Mouse (Mus musculus) ZHBTc4 (cell line): ENCODE results near the gene Arpc4.
"Not testable (repeated sequence)": the region's sequence is repeated elsewhere in the genome, so short reads cannot be mapped to it uniquely, and the experiment has no call there.

ENCODE experiments used
- DNase-seq: peaks from one replicate; pipeline ENCODE4 v3.0.0-alpha.2; 2011; ENCODE audit warnings: low read depth, low spot score

Gene Arpc4

DNA sequence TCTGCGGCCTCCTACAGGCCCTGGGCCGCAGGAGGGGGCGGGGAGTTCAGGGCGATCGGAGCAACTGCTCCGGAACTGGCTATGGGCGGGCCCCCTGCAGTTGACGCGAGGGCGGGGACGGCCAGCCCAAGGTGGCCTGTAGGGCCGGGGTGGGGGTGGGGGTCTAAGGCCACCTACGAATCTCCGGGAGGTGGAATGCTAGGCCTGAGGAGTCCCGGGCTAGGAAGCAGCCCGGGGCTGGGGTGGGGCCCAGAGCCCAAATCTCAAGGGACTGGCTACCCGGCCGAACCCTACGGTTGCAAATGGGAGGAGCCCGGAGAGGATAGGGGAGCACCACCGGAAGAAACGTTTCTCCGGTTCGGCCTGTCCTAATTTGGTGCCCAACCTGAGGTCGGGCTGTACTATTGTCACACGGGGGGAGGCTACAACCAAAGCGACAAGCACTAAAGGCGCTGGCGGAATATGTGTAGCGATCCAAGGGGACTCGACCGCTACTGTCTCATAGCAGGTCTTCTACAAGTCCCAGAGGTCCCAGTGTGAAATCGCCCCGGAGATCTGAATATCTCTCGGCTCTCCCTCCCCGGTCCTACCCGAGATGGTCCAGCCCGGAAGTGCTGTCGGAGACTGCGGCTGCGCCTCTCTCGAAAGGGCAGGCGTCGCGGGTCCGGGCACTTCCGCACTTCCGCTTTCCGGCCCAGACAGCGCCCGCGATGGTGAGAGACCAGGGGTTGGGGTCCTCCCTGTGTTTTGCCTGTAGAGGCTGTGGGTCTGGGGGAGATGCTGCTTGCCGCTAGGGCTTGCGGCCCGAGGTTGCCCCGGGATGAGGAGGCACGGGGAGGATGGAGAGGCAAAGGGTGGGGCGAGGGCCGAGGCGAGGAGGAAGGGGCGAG is at the start of gene Arpc4, which contains the start of gene Tada3:
Gene Arpc4, plus strand, starts transcription at position 620 of the 890 bp plus-strand sequence.
Gene Tada3, minus strand, starts transcription at position 388 of the 890 bp plus-strand sequence.
- DNase-seq, result peak; percentile 98

DNA sequence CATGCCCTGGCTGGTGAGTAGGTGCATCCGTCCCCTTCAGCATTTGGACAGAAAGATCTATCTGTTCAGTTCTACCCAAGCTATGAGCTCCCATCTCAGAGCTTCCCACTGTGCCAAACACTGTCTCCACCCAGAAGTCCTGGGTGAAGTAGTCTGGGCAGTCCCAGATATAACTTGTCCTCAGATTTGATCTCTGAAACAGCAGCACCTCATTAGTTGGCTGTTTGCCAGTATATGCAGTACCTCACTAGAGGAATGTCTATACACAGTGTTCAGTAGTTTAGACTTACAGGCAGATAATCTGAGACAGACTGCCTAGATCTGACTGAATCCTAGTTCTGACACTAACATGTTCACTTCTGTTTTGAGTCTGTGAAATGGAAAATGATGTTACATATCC is 48.5 kb upstream of the Arpc4 start:
- no peak for DNase-seq

DNA sequence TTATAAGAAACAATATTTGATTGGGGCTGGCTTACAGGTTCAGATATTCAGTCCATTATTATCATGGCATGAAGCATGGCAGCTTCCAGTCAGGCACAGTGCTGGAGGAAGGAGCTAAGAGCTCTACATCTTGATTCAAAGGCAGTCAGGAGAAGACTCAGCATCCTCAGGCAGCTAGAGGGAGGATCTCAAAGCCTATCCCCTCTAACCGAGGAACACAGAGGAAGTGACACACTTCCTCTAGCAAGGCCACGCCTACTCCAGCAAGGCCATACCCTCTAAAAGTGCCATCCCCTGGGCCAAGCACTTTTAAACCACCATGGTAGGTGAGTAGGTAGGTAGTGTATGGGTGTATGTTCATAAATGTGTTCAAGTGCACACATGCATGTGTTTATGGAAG is 47.4 kb upstream of the Arpc4 start:
- DNase-seq, result peak; percentile 25

DNA sequence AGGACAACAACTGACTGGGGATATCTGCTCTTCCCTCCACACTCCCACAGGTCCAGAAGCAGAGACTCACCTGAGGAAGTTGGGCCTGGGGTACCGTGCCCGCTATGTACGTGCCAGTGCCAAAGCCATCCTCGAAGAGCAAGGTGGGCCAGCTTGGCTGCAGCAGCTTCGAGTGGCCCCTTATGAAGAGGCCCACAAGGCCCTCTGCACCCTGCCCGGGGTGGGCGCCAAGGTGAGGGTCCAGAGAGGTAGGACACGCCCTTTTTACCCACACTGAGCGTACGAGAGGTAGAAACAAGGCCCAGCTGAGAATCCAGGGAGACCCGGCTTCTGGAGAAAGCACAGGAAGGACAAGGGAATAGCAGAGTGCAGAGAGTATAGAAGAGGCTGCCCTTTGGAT is 46.2 kb upstream of the Arpc4 start:
- DNase-seq, result no peak

DNA sequence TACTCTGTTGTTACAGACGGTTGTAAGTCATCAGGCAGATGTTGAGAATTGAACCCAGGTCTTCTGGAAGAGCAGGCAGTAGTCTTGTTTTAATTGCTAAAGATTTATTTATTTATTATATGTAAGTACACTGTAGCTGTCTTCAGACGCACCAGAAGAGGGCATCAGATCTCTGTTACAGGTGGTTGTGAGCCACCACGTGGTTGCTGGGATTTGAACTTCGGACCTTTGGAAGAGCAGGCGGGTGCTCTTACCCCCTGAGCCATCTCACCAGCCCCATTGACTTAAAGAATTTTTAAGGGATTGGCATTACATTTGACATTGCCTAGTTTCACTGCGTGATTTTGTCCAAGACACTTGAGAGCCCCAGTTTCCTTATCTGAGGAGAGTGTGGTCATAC is 45.2 kb upstream of the Arpc4 start:
- DNase-seq, result not testable (repeated sequence)

DNA sequence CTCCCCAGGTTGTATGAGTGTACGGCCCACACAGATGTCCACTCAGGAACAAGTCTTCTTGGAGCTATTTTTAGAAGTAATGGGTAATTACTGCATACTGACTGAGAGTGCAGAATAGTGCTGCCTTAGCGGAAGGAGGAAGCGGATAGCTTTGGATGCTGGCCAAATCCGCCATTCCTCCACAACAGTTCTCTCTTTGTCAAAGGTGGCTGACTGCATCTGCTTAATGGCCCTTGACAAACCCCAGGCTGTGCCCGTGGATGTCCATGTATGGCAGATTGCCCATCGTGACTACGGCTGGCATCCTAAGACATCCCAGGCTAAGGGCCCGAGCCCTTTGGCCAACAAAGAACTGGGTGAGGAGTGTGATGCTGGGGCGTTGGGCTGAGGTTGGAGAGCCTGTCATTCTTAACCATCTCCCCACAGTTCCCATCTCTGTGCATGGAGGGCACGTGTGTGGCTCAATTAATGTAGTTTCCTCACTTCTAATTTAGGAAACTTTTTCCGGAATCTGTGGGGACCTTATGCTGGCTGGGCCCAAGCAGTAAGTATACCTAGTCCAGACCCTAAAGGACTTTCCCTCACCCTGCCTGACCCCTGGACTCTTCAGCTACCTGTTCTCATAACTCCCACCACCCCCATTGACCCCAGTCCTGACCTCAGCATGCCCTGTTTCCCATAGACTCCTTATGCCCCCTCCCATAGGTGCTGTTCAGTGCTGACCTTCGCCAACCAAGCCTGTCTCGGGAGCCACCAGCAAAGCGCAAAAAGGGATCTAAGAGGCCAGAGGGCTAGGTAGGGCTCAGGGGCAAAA is 44.6 kb upstream of the Arpc4 start:
- no peak for DNase-seq

DNA sequence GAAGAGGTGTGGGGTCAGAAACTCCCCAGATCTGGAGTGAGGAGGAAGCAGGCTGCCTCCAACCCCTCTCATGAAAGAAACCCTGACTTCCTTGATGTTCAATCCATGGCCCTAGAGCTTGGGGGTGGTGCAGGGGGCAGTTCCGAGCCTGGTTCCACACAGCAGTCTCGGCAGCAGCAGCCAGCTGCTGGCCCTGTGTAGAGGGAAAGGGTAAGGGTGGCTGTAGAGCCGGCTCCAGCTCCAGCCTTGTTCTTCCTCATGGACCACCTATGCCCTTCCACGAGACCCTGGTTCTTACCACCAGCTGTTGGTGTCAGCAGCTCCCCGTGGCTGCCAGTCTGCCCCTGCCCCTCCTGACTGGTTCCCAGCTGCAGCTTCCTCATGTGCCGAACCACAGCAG is 43.7 kb upstream of the Arpc4 start:
- DNase-seq, result no peak

DNA sequence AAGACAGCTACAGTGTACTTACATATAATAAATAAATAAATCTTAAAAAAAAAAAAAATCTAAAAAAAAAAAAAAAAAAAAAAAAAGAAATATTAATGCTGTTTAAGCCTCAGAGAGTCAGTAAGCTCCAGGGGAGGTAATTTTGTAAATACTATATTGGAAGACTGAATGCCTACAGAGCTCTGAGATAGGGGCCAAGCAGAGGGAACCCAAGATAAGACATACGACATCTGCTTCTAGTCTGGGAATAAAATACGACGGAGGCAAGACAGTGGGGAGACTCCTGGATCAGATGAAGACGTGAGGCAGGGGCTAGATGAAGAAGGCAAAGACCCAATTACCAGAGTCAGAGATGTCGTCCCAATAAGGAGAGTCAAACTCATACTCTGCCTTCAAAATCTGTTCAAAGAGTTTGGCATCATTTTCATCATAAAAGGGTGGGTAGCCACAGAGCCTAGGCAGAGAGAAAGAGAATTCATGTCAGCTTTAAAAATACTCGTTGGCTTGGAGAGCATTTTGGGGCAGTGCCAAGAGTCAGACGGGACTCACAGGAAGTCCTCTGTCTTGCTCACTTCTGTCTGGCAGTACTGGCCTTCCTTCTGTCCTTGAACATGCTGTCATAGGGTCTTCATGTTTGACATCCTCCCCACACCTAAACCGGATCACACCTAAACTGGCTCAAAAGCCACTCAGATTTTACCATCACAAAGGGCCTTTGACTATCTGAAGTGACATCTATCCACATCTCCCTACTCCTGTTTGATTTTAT is 40.9 kb upstream of the Arpc4 start:
- DNase-seq, result no peak

DNA sequence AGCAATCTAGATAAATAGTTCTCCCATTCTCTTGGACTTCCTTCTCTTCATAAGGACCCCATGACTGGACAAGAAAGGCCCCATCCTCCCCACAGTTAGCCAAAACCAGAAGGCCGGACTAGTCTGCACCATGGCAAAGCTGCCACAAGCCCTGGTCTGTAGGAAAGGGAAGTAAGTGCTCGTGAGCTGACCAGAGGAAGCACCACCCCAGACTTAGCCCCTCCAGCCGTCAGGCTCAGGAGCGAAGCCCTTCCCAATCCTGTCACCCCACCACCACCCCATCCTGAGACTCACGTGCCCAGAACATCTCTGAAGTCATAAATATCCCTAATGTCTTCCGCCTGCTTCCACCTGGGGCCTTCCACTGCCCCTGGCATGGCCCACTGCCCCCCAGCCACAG is 36.3 kb upstream of the Arpc4 start:
- no peak for DNase-seq

DNA sequence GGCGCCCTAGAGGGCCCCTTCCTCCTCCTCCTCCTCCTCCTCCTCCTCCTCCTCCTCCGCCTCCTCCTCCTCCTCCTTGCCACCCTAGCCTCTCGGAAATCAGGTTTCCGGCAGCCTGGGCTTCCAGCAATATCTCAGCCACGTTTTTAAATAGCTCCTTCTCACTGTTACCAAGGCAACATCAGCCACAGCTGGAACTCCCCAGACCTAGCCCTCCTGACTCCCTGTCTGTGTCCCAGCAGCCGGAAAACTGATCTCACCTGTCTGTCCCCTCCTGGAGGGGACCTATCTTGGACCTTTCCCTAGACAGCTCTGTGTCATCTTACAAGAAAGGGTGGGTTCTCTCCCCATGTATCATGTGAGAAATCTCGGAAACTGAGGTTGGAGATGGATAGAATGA is 35.6 kb upstream of the Arpc4 start:
- no peak for DNase-seq

DNA sequence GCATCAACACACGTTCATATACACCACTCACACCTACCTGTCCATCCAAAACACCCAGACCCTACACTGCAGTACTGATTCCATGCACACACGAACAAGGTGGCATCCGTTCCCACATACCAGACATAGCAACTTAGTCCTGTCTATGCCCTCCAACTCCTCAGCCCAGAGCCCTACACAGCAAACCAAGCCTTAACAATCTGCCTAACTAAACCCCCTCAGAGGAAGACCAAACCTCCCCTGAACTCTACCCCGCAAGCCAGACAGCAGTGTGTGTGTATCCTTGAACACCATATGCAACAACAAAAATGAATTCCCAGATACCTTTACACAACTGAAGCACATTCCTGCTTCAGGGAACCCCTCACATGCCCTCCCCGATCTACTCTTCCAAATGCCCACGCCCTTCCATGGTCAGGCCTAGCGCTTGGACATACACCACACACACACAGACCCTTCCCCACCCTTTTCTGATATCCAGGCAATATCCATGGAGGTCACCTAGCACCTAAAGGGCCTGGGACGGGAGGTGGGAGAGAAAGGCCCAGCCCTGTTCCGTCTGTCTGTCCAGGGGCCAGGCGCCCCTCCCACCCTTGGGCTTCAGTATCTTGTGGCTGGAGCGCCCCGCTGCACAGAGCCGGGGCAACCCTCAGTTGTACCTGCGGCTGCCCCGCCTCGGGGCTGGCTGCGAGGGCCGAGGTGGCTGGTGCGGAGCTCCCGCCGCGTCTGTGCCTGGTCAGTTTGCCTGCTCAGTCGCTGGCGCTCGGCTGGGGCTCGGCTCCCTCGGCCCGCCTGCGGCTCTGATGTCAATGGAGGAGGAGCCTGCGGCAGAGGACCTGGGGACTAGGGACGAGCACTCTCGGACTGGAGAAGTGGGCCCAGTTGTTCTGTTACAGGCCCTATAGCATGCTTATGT is 34.5 kb upstream of the Arpc4 start, which contains the start of gene Camk1:
Gene Camk1, minus strand, starts transcription at position 808 of the 916 bp plus-strand sequence.
- DNase-seq, result peak; percentile 73

DNA sequence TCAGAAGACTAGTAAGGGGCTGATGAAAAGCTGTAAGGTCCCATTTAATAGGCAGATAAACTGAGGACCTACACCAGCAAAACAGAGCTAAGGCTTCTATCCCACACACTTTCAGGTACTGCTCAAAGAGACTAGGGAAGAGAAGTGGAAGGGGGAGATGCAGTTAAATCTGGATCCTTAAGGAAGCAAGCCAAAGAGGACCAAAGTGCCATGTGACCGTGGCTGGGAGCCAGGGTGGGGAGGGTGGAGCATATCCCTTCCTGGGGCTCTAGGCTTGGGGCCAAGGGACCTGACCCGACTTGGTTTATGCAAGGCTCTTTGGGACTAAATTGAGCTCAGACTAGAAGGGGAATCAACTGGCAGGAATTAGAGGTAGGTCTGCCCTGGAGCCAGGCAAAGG is 33.6 kb upstream of the Arpc4 start:
- no peak for DNase-seq

DNA sequence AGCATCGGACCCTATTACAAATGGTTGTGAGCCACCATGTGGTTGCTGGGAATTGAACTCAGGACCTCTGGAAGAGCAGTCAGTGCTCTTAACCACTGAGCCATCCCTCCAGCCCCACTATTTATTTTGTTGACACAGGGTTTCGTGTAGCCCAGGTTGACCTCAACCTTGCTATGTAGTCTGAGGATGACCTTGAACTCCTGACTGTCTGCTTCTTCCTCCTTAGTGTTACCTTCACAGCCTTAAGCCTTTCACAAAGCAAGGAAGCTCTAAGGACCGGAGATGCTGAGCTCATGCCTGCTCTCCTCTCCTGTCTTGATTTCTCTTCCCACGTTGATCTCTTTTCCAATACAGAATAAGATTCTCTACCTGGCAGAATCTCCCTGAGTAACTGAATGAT is 31.0 kb upstream of the Arpc4 start:
- no peak for DNase-seq

DNA sequence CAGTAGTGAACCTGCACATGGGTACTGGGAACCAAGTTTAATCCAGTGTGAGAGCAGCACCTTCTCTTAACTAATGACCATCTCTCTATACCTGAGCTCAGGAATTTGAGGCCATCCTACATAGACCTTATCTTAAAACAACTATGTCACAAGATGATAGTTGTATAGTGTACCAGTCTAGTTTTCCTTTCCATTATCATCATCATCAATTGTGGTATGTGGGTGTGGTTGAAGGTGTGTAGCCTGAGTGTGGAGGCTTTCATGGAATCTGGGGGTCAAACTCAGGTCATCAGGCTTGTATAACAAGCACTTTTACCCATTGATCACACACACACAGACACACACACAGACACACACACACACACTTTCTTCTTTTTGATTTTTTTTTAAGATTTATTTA is 27.4 kb upstream of the Arpc4 start:
- DNase-seq, result peak; percentile 61

DNA sequence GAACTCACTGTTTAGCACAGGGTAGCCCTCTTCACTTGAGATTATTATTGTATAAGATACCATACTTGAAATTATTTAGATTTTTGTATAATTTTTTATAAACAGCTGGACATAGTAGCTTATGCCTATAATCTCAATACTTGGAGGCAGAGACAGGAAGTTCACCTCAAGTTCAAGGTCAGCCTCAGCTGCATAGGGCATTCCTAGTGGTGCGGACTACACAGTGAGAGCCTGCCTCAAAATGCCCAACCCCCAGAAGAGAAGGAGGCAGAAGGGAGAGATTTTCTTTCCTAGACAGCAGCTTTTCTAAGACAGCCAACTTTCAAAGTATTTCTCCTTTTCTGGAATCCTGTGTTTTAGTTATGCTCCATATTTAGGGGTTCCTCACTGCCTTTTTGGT is 26.8 kb upstream of the Arpc4 start:
- DNase-seq, result peak; percentile 35

DNA sequence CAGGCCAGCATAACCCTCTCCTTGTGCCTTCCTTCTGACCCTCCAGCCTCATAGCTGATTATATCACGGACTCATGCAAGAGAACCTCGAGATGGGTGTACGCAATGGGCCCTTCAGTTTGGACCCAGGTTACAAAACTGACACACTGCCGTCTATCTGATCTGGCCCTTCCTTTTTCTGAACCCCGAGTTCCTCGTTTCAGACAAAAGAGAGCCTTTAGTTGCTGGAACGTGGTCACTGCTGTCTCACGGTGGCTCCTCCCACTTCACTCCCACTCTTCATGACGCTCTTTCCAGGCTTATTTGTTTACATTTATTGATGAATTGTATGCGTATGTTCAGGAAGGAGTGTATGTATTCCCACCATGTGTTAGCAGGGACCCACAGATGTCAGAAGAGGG is 26.3 kb upstream of the Arpc4 start:
- no peak for DNase-seq

DNA sequence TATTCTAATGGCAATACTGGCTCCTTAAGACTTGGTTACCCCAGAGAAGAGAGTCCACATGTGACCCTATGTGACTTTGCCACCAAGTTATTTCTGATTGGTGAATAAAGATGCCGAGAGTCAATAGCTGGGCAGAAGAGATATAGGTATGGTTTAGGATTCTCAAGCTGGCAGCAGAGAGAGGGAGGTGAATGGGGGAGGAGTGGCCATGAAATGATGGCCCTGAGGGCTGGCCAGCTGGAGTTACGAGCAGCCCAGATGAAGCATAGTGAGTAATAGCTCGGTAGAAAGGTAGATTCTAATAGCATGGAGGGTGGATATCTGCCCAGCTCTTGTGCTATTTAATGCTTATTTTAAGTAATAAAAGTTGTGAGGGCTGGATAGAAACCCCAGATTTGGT is 25.1 kb upstream of the Arpc4 start:
- DNase-seq, result no peak

DNA sequence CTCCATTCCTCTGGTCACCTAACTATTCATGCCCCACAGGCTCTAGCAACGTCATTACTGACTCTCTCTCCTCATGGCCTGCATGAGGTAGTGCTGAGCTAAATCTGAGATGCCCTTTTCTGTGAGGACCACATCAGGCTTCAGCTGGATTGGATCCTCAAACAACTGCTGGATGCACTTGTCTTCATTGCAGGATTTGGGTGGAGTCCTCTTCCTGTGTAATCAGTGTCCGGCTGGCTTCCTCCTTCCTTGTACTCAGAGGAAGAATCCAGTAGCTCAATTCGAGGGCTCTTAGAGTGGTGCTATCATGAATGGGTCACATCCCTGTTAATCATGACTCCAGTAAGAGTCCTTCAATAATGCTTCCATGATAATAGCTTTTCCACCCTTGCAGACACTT is 24.2 kb upstream of the Arpc4 start:
- DNase-seq, result no peak

DNA sequence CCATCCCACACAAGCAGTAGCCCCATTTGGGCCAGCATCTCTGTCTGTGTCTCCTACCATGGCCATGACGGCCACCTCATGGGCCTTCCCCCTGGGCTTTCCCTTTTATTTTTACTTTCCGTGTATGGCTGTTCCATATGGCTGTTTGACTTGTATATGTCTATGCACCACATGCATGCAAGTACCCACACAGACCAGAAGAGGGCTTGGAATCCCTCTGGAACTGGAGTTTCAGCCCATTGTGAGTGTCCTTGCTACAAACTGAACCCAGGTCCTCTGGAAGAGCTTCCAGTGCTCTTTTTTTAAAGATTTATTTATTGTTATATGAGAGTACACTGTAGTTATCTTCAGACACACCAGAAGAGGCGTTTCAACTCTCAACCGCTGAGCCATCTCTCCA is 16.4 kb upstream of the Arpc4 start:
- peak; percentile 72 for DNase-seq

DNA sequence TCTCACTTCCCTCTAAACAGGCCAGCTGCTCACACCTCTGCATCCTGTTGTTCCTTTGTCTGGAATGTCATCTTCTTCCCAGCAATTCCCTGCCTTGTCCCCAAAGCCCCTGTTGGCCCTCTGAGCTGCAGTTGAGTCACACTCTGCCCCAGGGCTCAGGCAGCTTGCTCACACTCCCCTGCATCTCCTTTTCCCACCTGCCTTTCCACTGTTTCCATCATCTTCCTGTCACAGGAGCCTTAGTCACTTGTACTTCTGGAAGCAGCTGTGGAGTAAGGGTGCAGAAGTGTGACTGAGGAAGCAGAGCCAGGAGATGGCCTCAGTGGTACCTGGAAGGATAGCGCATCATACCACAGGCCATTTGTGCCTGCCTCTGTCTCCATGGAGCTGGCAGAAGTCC is 15.7 kb upstream of the Arpc4 start:
- no peak for DNase-seq
